Mouse (Mus musculus) MEL (cell line): ENCODE data around the gene Prdm5. TPM values are rescaled to one million over a fixed set of nuclear protein-coding genes. Genes with fewer than 3 reads are reported as not detected.

ENCODE experiments used
- DNase-seq: peaks from one replicate; pipeline ENCODE4 v3.0.0; 2011; ENCODE audit warnings: low read depth, low spot score
- H3K27ac ChIP-seq: 2 replicates; pipeline ENCODE4 v1.5.1; 2012; ENCODE audit warnings: low read depth, mild to moderate bottlenecking, control low read depth, low read length, moderate library complexity; ENCODE audit not compliant: control insufficient read depth
- H3K27me3 ChIP-seq, 2 experiments: fragments of 150-350 bp in 1 of 2; sonication (generic) in 1 of 2; 2 replicates each; pipeline ENCODE4 v1.6.1; 2012; ENCODE audit warnings: low read length in 2 of 2, mild to moderate bottlenecking in 2 of 2, improper control_type of control experiment in 1 of 2, moderate library complexity in 1 of 2; ENCODE audit not compliant: insufficient read depth in 2 of 2, control insufficient read depth in 1 of 2
- H3K36me3 ChIP-seq, 2 experiments: 2 replicates each; pipeline ENCODE4 v1.6.1; 2012 to 2014; ENCODE audit warnings: low read length in 2 of 2, improper control_type of control experiment in 1 of 2, inconsistent platforms in 1 of 2, mild to moderate bottlenecking in 1 of 2; ENCODE audit not compliant: insufficient read depth in 2 of 2, control insufficient read depth in 1 of 2
- H3K4me1 ChIP-seq, 2 experiments: fragments of 150-350 bp in 1 of 2; sonication (generic) in 1 of 2; 2 replicates each; pipeline ENCODE4 v1.6.1; 2012; ENCODE audit warnings: low read length in 2 of 2, improper control_type of control experiment in 1 of 2, mild to moderate bottlenecking in 1 of 2; ENCODE audit not compliant: insufficient read depth in 2 of 2, control insufficient read depth in 1 of 2
- H3K4me3 ChIP-seq, 2 experiments: fragments of 150-350 bp in 1 of 2; sonication (generic) in 1 of 2; 2 replicates each; pipeline ENCODE4 v1.5.1; 2012; ENCODE audit warnings: low read depth in 2 of 2, low read length in 2 of 2, mild to moderate bottlenecking in 2 of 2, moderate library complexity in 2 of 2, control low read depth in 1 of 2, improper control_type of control experiment in 1 of 2; ENCODE audit not compliant: control insufficient read depth in 1 of 2, insufficient read depth in 1 of 2
- H3K79me2 ChIP-seq: 2 replicates; pipeline ENCODE4 v1.6.1; 2012; ENCODE audit warnings: mild to moderate bottlenecking, low read length, moderate library complexity; ENCODE audit not compliant: control insufficient read depth, poor library complexity, insufficient read depth
- H3K9ac ChIP-seq: 2 replicates; pipeline ENCODE4 v1.6.1; 2012; ENCODE audit warnings: low read depth, mild to moderate bottlenecking, control low read depth, low read length, moderate library complexity; ENCODE audit not compliant: control insufficient read depth, poor library complexity, severe bottlenecking
- H3K9me3 ChIP-seq: fragments of 150-350 bp; sonication (generic); replicated peaks from 2 replicates; pipeline ENCODE4 v1.6.1; 2012; ENCODE audit warnings: mild to moderate bottlenecking, low read length, improper control_type of control experiment, moderate library complexity; ENCODE audit not compliant: insufficient read depth
- EP300 ChIP-seq, 2 experiments: IDR thresholded peaks; 2 replicates each; pipeline ENCODE4 v1.6.1; 2011; ENCODE audit warnings: improper control_type of control experiment in 2 of 2, low read length in 2 of 2, low read depth in 1 of 2, mild to moderate bottlenecking in 1 of 2
- ETS1 ChIP-seq: IDR thresholded peaks from 2 replicates; pipeline ENCODE4 v1.6.1; 2012; ENCODE audit warnings: low read depth, mild to moderate bottlenecking, inconsistent platforms, low read length, improper control_type of control experiment, moderate library complexity
- HCFC1 ChIP-seq: IDR thresholded peaks from 2 replicates; pipeline ENCODE4 v1.6.1; 2012; ENCODE audit warnings: low read depth, mild to moderate bottlenecking, inconsistent platforms, low read length, improper control_type of control experiment, moderate library complexity
- JUND ChIP-seq: IDR thresholded peaks from 2 replicates; pipeline ENCODE4 v1.6.1; 2011; ENCODE audit warnings: low read depth, mild to moderate bottlenecking, improper control_type of control experiment, low read length
- MAFK ChIP-seq: IDR thresholded peaks from 2 replicates; pipeline ENCODE4 v1.6.1; 2011; ENCODE audit warnings: low read depth, mild to moderate bottlenecking, low read length, improper control_type of control experiment, borderline replicate concordance
- MAX ChIP-seq: IDR thresholded peaks from 2 replicates; pipeline ENCODE4 v1.6.1; 2011; ENCODE audit warnings: low read length, improper control_type of control experiment
- MXI1 ChIP-seq: IDR thresholded peaks from 2 replicates; pipeline ENCODE4 v1.6.1; 2011; ENCODE audit warnings: mild to moderate bottlenecking, low read depth, low read length, improper control_type of control experiment
- MYB ChIP-seq: IDR thresholded peaks from 2 replicates; pipeline ENCODE4 v1.6.1; 2011; ENCODE audit warnings: mild to moderate bottlenecking, low read depth, low read length, improper control_type of control experiment
- MYC ChIP-seq: IDR thresholded peaks from 2 replicates; pipeline ENCODE4 v1.6.1; 2011; ENCODE audit warnings: low read depth, mild to moderate bottlenecking, low read length, improper control_type of control experiment, moderate library complexity
- NELFE ChIP-seq: IDR thresholded peaks from 2 replicates; pipeline ENCODE4 v1.6.1; 2011; ENCODE audit warnings: low read depth, low read length, improper control_type of control experiment
- POLR2AphosphoS2 ChIP-seq: IDR thresholded peaks from 2 replicates; pipeline ENCODE4 v1.6.1; 2011; ENCODE audit warnings: low read length, improper control_type of control experiment
- RAD21 ChIP-seq: IDR thresholded peaks from 2 replicates; pipeline ENCODE4 v1.6.1; 2011; ENCODE audit warnings: mild to moderate bottlenecking, low read depth, low read length, improper control_type of control experiment
- SIN3A ChIP-seq: IDR thresholded peaks from 2 replicates; pipeline ENCODE4 v1.6.1; 2012; ENCODE audit warnings: low read length, improper control_type of control experiment, inconsistent platforms
- SMC3 ChIP-seq: IDR thresholded peaks from 2 replicates; pipeline ENCODE4 v1.6.1; 2011; ENCODE audit warnings: low read depth, low read length, improper control_type of control experiment
- TAL1 ChIP-seq: IDR thresholded peaks from 2 replicates; pipeline ENCODE4 v1.6.1; 2012; ENCODE audit warnings: mild to moderate bottlenecking, inconsistent platforms, low read length, moderate library complexity, mixed read lengths
- TBP ChIP-seq: IDR thresholded peaks from 2 replicates; pipeline ENCODE4 v1.8.0; 2011; ENCODE audit warnings: low read depth, low read length, improper control_type of control experiment
- TCF12 ChIP-seq: IDR thresholded peaks from 2 replicates; pipeline ENCODE4 v1.6.1; 2014; ENCODE audit warnings: low read depth, mild to moderate bottlenecking, inconsistent platforms, low read length, improper control_type of control experiment, moderate library complexity
- UBTF ChIP-seq: IDR thresholded peaks from 2 replicates; pipeline ENCODE4 v1.6.1; 2012; ENCODE audit warnings: low read depth, mild to moderate bottlenecking, inconsistent platforms, low read length, improper control_type of control experiment, moderate library complexity, borderline replicate concordance; ENCODE audit not compliant: insufficient read depth
- ZC3H11A ChIP-seq: IDR thresholded peaks from 2 replicates; pipeline ENCODE4 v1.6.1; 2012; ENCODE audit warnings: low read depth, mild to moderate bottlenecking, inconsistent platforms, low read length, improper control_type of control experiment
- ZKSCAN1 ChIP-seq: IDR thresholded peaks from 2 replicates; pipeline ENCODE4 v1.6.1; 2012; ENCODE audit warnings: low read depth, mild to moderate bottlenecking, inconsistent platforms, low read length, improper control_type of control experiment, moderate library complexity
- ZMIZ1 ChIP-seq: IDR thresholded peaks from 2 replicates; pipeline ENCODE4 v1.6.1; 2012; ENCODE audit warnings: low read depth, mild to moderate bottlenecking, inconsistent platforms, low read length, improper control_type of control experiment, moderate library complexity
- polyA plus RNA-seq, 2 experiments: library from polyadenylated mRNA; stranded (reverse) in 1 of 2; unstranded in 1 of 2; fragments of >175 nt in 1 of 2; fragments of >200 nt in 1 of 2; gene quantifications; 2 replicates each; pipeline versions ENCODE4 v1.2.1 to v1.2.4; 2012; ENCODE audit warnings: low replicate concordance in 2 of 2, low read depth in 1 of 2; ENCODE audit not compliant: insufficient read length in 2 of 2, insufficient read depth in 1 of 2, missing spikeins in 1 of 2
- total RNA-seq: library from RNA; depleted of rRNA; stranded (reverse); fragments of 300-350 nt; gene quantifications from 2 replicates; pipeline ENCODE4 v1.2.3, GENCODE M21; 2012

Prdm5 gene
- total and polyA plus RNA-seq, 3 experiments: 0.04 TPM; not detected in 2

GRCm38 (mm10) chr6:65915421-65915820, 136.6 kb downstream of the Prdm5 start:
- TF ChIP-seq UBTF (no peak), MXI1 (no peak), EP300 (IDR thresholded peaks at IDR 0.05; ENCODE audit: low read depth in 1 of 2, low read length in 2 of 2) (no peak), TAL1 (no peak), NELFE (no peak)
- no peak overlapping the region for H3K27ac ChIP-seq
- no peak overlapping the region for H3K4me3 ChIP-seq
- H3K79me2 ChIP-seq: no peaks in the 10 kb centered on the region
- no peaks in the 10 kb centered on the region for H3K4me1 ChIP-seq
- no peaks in the 10 kb centered on the region for H3K27me3 ChIP-seq
- H3K9me3 ChIP-seq: no peaks in the 10 kb centered on the region
- H3K9ac ChIP-seq: no peak overlapping the region
- DNase-seq: no peak
- no peaks in the 10 kb centered on the region for H3K36me3 ChIP-seq

- Histone ChIP-seq H3K9ac (no peak overlapping the region), H3K27me3 (no peaks in the 10 kb centered on the region), H3K36me3 (no peaks in the 10 kb centered on the region), H3K79me2 (no peaks in the 10 kb centered on the region), H3K4me1 (no peaks in the 10 kb centered on the region), H3K4me3 (no peak overlapping the region), H3K27ac (no peak overlapping the region), H3K9me3 (no peaks in the 10 kb centered on the region)
- DNase-seq: no peak
- TF ChIP-seq MYC (no peak), ZC3H11A (no peak), TBP (no peak), ETS1 (no peak), SMC3 (no peak), HCFC1 (no peak), MAX (no peak), SIN3A (no peak), TCF12 (no peak), ZKSCAN1 (no peak)
- TF ChIP-seq, all 39 proteins: peak for 0
Measured at GRCm38 (mm10) chr6:65921703-65922102, 142.9 kb downstream of the Prdm5 start.

DNA sequence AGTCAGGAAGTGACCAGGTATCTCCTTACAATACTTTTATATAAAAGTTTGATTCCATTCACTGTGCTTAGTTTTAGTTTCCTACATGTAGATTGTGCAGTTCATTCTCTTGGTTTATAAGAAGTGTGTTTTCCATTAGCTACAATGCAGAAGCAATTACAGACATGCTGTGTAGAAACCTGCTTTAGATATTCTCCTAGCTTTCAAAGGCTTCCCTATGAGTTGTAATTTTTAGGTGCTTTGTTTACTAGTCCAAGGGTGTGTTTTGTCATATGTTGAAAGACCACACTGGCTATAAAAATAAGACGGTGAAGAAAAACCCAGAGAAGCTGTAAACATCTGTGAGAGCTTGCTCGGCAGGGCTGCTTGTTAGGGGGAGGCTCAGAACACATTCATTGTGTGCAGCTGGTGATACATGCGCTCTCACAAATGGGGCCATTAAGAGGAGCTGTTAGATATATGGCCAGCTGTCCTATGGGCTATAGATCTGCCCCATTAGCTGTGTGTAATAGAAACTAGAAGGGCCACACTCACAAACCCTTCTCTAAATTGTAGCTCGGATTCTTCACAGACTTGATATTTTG, 144.8 kb downstream of the Prdm5 start:
- no peak overlapping the region for H3K27ac ChIP-seq
- no peaks in the 10 kb centered on the region for H3K4me1 ChIP-seq
- DNase-seq: no peak
- no peaks in the 10 kb centered on the region for H3K79me2 ChIP-seq
- H3K4me3 ChIP-seq: no peak overlapping the region
- H3K9me3 ChIP-seq: no peaks in the 10 kb centered on the region
- no peaks in the 10 kb centered on the region for H3K27me3 ChIP-seq
- no peaks in the 10 kb centered on the region for H3K36me3 ChIP-seq
- no peak overlapping the region for H3K9ac ChIP-seq
- TF ChIP-seq HCFC1 (no peak), ZKSCAN1 (no peak), MAFK (no peak), NELFE (no peak), JUND (no peak), EP300 (IDR thresholded peaks at IDR 0.05; ENCODE audit: low read depth in 1 of 2, low read length in 2 of 2) (no peak), MYB (no peak), RAD21 (no peak), ZMIZ1 (no peak), TCF12 (no peak), MXI1 (no peak), POLR2AphosphoS2 (no peak), ETS1 (no peak), TBP (no peak)
- TF ChIP-seq, all 39 proteins: peak for 0
